Mouse (Mus musculus) midbrain, postnatal 0 days (tissue): ENCODE results near the gene Ugt1a8. TPM values are rescaled to one million over a fixed set of nuclear protein-coding genes. Genes with fewer than 3 reads are reported as not detected.
A peak's percentile ranks its signal among the peaks of the same experiment; 100 is the strongest.
"Not testable (repeated sequence)": the region's sequence is repeated elsewhere in the genome, so short reads cannot be mapped to it uniquely, and the experiment has no call there.

Source experiments
- ATAC-seq: fragments of 200-750 bp; cut with Nextera tagmentation; 2 replicates; pipeline ENCODE4 v1.8.0; 2017; ENCODE audit warnings: moderate number of reproducible peaks, mild to moderate bottlenecking, moderate TSS enrichment, moderate library complexity; ENCODE audit not compliant: low FRiP score
- DNase-seq: peaks from one replicate; pipeline ENCODE4 v3.0.0-alpha.2; 2015; ENCODE audit warnings: low spot score
- H3K27ac ChIP-seq: fragments of 300-500 bp; sonication (generic); 2 replicates; pipeline ENCODE4 v1.5.1; 2014; ENCODE audit warnings: low read depth, mild to moderate bottlenecking, low read length, mixed read lengths
- H3K27me3 ChIP-seq: fragments of 300-500 bp; sonication (generic); 2 replicates; pipeline ENCODE4 v1.6.1; 2014; ENCODE audit warnings: low read length, control low read depth, mixed read lengths; ENCODE audit not compliant: insufficient read depth
- H3K36me3 ChIP-seq: fragments of 300-500 bp; sonication (generic); 2 replicates; pipeline ENCODE4 v1.6.1; 2014; ENCODE audit warnings: low read length, control low read depth, mixed read lengths; ENCODE audit not compliant: insufficient read depth
- H3K4me1 ChIP-seq: fragments of 300-500 bp; sonication (generic); 2 replicates; pipeline ENCODE4 v1.6.1; 2014; ENCODE audit warnings: mild to moderate bottlenecking, control low read depth, antibody characterized with exemption, low read length, mixed read lengths; ENCODE audit not compliant: insufficient read depth
- H3K4me2 ChIP-seq: fragments of 300-500 bp; sonication (generic); 2 replicates; pipeline ENCODE4 v1.6.1; 2014; ENCODE audit warnings: low read depth, mild to moderate bottlenecking, low read length, mixed read lengths; ENCODE audit not compliant: poor library complexity, severe bottlenecking
- H3K4me3 ChIP-seq: fragments of 300-500 bp; sonication (generic); 2 replicates; pipeline ENCODE4 v1.5.1; 2014; ENCODE audit warnings: low read depth, mild to moderate bottlenecking, low read length, moderate library complexity
- H3K9ac ChIP-seq: fragments of 300-500 bp; sonication (generic); replicated peaks from 2 replicates; pipeline ENCODE4 v1.6.1; 2014; ENCODE audit warnings: mild to moderate bottlenecking, low read length, moderate library complexity, mixed read lengths; ENCODE audit not compliant: poor library complexity, severe bottlenecking
- H3K9me3 ChIP-seq: fragments of 300-500 bp; sonication (generic); 2 replicates; pipeline ENCODE4 v1.6.1; 2016; ENCODE audit warnings: low read length, control low read depth
- CTCF ChIP-seq: IDR thresholded peaks from 2 replicates; pipeline ENCODE4 v1.5.1; 2016; ENCODE audit warnings: antibody characterized with exemption, mild to moderate bottlenecking
- WGBS: fragments of 180-500 bp; shearing (Covaris S2); extraction: QIAGEN DNeasy Blood & Tissue Kit; methylation state at CpG from one replicate; pipeline ENCODE4 v1.1.7; 2014; 5-methylcytosine and 5-hydroxymethylcytosine counted together
- polyA plus RNA-seq: library from polyadenylated mRNA; unstranded; fragments of >200 nt; fragmentation: Nextera tagmentation; extraction: Ambion mirVana; gene quantifications from 2 replicates; pipeline ENCODE4 v1.2.1, GENCODE M21; 2015
- total RNA-seq: library from RNA; depleted of rRNA; stranded (reverse); fragments of >200 nt; gene quantifications from 2 replicates; pipeline ENCODE4 v1.2.3, GENCODE M21; 2014

The Ugt1a8 gene
- total and polyA plus RNA-seq, 2 experiments from 2014 or later, result not detected

DNA sequence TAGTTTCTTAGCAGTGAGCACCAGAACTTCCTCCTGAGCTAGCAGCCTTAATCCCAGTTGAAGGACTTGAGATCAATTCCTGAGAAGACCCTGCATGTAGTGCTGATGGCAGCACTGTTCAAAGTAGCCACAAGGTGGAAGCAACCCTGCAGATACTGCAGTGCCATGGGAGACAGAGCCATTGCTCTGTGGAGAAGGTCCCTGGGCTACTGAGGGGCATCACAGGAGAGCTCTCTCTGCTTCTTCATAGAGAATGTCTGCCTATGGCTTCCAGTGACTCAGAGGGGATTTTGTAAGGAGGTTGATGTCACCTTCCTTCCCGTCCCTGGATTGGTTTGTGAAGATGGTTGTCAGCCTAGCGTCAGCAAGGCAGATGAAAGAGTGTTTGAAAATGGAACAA is 62.5 kb downstream of the Ugt1a8 start:
- H3K27ac ChIP-seq, H3K9me3 ChIP-seq, H3K27me3 ChIP-seq, H3K9ac ChIP-seq, ATAC-seq, H3K36me3 ChIP-seq, H3K4me2 ChIP-seq, H3K4me3 ChIP-seq, H3K4me1 ChIP-seq: not testable (repeated sequence)
- peak; percentile 36 for DNase-seq
- WGBS, result 75% methylated on average over 2 of the region's 2 CpGs
- TF ChIP-seq CTCF, result peak; percentile 62

DNA sequence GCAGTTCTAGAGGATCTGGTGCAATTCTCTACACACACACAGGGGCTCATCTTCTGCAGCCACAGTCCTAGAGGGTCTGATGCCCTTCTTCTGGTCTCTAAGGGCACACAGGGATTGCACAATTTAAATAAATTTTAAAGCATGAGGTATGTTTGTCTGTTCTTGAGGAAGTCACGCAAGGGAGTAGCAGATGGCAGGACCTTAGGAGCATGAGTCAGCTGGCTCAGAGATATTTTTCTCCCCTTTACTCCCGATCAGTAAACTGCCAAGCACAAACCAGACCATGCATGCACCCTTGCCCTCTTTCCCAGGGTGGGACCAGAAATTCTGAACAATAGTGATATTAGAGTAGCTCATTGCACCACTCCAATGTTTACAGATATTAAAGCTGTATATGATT is 70.8 kb downstream of the Ugt1a8 start:
- ATAC-seq (no peak), DNase-seq (no peak)
- no peak overlapping the region for H3K27ac ChIP-seq
- H3K27me3 ChIP-seq, result no peaks in the 10 kb centered on the region
- no peak overlapping the region for H3K9ac ChIP-seq
- H3K9me3 ChIP-seq, result no peaks in the 10 kb centered on the region
- no peak overlapping the region for H3K4me3 ChIP-seq
- H3K4me1 ChIP-seq, result no peaks in the 10 kb centered on the region
- 92% methylated on average over 2 of the region's 2 CpGs for WGBS
- H3K4me2 ChIP-seq, result no peak overlapping the region
- TF ChIP-seq CTCF, result no peak
- H3K36me3 ChIP-seq, result no peaks in the 10 kb centered on the region

DNA sequence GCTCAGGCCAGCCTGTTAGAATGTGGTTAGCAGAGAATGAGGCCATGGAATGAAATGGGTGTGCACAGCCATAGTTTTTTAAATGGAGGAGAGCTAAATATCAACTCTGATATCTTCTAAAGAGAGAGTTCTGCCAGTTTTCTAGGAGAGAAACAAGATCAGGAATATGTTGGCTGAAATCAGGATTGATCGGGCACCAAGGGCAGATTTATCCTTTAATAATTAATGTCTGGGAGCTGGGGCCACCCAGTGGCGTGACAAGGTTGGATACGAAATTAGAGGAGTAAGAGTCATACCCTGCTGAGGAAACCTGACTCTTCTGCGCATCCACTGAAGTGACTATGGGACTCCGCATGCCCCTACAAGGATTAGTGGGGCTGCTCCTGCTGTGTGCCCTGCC is 78.1 kb downstream of the Ugt1a8 start, which contains the start of gene Ugt1a5:
Gene Ugt1a5, plus strand, starts transcription at position 302 of the 400 bp plus-strand sequence.
- Histone ChIP-seq H3K4me3 (no peak within 1 kb of the TSS), H3K27ac (no peak within 1 kb of the TSS), H3K27me3 (no peaks in the 10 kb centered on the region), H3K9ac (no peak within 1 kb of the TSS), H3K4me1 (no peaks in the 10 kb centered on the region), H3K36me3 (no peaks in the 10 kb centered on the region), H3K4me2 (no peak within 1 kb of the TSS), H3K9me3 (no peaks in the 10 kb centered on the region)
- DNase-seq, result no peak
- TF ChIP-seq CTCF, result no peak
- WGBS, result 83% methylated on average over 5 of the region's 5 CpGs
- no peak for ATAC-seq

DNA sequence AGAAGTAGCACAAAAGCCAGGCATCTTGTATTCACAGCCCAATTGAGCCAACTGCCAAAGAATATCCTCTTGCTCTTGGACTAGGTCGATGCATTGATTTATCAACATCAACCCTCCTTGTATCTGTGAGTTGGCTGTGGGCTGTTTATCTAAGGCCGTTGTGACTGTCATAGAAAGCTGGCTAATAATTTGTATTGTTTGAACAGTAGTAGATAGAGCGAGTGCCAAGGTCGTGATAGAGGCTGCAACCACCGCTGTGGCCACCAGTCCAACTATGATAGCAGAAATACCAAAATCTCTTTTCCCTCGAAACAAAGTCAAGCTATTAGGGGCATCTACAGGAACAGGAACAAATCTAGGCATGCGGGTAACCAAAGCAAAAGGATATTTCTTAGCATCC is 84.6 kb downstream of the Ugt1a8 start:
- H3K27ac ChIP-seq, H3K27me3 ChIP-seq, H3K9me3 ChIP-seq, H3K9ac ChIP-seq, H3K4me2 ChIP-seq, DNase-seq, ATAC-seq, H3K4me1 ChIP-seq, H3K4me3 ChIP-seq, H3K36me3 ChIP-seq: not testable (repeated sequence)
- WGBS, result 97% methylated on average over 5 of the region's 7 CpGs

DNA sequence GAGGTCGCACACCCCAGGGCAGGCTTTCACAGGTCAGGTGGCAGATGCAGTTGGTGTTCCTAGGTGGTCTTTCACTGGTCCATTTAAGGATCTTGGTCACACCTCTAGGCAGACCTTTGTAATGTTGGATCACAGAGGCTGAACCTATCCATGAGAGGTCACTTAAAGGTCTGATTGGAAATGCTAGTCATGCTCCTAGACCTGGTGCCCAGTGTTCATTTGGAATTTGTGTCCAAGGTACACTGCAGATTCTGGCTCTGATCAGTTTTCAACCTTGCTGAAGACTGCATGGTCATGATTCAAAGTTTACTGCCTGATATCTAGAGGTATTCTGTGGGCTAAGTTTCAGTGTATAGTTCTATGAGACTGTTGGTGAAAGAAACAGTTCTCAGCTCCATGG is 92.0 kb downstream of the Ugt1a8 start:
- ATAC-seq (no peak), DNase-seq (no peak)
- H3K27ac ChIP-seq, result no peak overlapping the region
- no peaks in the 10 kb centered on the region for H3K27me3 ChIP-seq
- H3K4me3 ChIP-seq, result no peak overlapping the region
- H3K4me2 ChIP-seq, result no peak overlapping the region
- WGBS, result 100% methylated on average over 1 of the region's 1 CpGs
- no peak overlapping the region for H3K9ac ChIP-seq
- H3K9me3 ChIP-seq, result no peaks in the 10 kb centered on the region
- no peaks in the 10 kb centered on the region for H3K36me3 ChIP-seq
- TF ChIP-seq CTCF, result no peak
- no peaks in the 10 kb centered on the region for H3K4me1 ChIP-seq

DNA sequence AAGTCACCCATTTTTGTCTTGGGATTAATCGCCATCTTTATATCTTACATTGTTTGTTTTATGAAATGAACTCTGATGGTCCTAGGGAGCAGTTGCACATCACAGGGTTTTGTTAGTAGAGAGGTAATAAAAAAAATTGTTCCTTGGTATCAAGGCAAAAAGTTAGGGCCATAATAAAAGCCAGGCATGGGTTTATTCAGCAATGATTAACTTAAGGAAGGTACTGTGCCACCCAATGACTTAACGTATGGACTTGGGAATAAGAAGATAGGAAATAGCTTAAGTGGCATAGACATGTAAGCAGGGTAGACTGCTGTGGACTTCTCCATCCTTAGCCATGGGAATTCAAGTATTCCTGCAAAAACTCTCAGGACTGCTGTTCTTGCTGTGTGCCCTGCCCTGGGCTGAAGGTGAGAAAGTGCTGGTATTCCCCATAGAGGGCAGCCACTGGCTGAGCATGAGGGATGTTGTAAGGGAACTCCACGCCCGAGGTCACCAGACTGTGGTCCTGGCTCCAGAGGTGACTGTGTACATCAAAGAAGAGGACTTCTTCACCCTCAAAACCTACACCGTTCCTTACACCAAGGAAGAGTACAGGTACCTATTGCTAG is 98.8 kb downstream of the Ugt1a8 start:
- H3K4me3 ChIP-seq, result no peak overlapping the region
- TF ChIP-seq CTCF, result no peak
- no peaks in the 10 kb centered on the region for H3K4me1 ChIP-seq
- no peak overlapping the region for H3K9ac ChIP-seq
- ATAC-seq, result no peak
- H3K36me3 ChIP-seq, result no peaks in the 10 kb centered on the region
- no peaks in the 10 kb centered on the region for H3K9me3 ChIP-seq
- WGBS, result 91% methylated on average over 5 of the region's 5 CpGs
- H3K4me2 ChIP-seq, result no peak overlapping the region
- DNase-seq, result no peak
- H3K27ac ChIP-seq, result no peak overlapping the region
- no peaks in the 10 kb centered on the region for H3K27me3 ChIP-seq
